Mouse (Mus musculus): ENCODE measurements around the gene Fam163a.

Gene Fam163a

DNA sequence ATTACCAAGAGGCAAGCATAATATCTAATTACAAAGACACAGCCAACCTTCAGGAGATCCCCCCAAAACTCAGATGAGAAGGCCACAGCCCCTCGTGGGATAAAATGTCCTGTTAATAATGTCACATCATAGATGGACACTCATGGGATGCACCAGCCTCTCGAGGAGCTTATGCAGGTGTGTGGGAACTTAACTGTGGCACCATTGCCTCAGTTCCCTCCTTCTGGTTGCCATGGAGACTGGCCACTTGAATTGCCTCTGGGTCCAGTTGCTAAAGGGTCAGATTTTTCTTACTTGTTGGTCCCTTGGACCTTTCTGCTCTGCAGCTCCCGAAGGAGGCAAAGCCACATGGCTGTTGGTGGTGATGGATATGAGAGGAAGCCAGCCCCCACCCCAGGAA is 127.2 kb downstream of the Fam163a start:
- CTCF ChIA-PET: no interaction called here

- CTCF ChIA-PET: no interaction called here
Observed at GRCm38 (mm10) chr1:156076474-156076873, 128.4 kb downstream of the Fam163a start.

- CTCF ChIA-PET: no interaction called here
Observed at GRCm38 (mm10) chr1:156074575-156074974, 130.3 kb downstream of the Fam163a start.

DNA sequence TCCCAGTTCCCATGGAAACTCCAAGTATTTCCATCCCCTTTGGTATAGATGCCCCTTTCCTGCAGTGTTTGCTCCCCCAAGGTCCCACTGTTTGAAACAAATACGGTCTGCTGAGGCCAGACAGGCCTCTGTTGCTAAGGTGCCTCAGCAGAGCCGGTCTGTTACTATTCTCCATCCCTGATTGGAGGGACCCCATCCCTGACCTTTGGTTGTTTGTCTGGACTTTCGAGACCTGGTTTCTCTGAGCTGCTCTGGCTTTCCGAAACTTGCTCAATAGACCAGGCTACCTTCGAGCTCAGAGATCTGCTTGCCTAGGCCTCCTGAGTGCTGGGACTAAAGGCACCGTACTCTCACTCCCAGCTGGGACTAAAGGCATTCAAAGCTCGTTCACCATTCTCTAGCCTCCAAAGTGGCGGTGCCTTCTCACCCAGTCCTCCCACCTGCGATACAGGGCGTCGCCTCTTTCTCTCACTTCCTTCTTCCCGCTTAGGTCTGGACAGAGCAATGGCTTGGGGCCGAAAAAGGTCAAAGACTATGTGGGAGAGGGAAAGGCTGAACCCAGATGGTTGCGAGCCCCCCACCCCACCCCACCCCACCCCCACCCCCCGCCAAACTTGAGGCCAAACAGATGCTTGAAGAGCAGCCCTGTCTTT is 131.5 kb downstream of the Fam163a start:
- CTCF ChIA-PET: no interaction called here

- CTCF ChIA-PET: no interaction called here
Observed at GRCm38 (mm10) chr1:156070106-156070505, 134.7 kb downstream of the Fam163a start.

DNA sequence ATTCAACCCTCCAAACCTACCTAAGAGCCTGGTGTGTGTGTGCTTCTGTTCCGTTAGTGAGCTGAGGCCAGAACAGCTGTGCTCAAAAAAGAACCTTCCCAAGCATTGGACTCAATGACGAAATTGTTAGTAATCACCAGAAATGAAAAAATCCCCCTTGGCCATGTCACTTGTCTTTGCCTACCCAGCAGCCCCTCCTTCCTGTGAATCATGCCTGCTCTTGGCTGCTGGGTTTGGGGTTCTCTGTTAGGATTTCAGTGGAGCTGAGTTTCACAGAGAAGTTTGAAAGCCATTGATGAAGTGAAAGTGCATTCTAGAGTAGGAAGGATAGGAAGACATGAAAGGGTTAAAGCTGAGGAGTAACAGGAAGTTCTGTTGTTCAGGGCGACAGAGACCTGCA is 138.7 kb downstream of the Fam163a start:
- CTCF ChIA-PET: no interaction called here

DNA sequence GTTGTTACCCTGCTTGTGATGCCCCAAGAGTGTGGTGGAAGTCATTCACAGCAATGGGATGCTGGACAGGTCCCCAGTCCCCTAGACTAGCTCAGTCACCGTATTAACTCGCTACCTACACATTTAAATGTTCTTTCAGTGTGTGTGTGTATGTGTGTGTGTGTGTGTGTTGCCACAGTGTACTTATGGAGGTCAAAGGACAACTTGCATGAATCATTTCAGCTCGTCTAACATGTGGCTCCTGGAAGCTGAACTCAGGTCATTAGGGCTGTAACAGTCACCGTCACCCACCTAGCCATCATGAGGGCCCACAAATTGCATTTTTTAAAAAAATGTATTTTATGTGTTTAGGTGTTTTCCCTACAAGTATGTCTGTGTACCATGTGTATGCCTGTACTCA is 142.6 kb downstream of the Fam163a start:
- CTCF ChIA-PET: no interaction called here

DNA sequence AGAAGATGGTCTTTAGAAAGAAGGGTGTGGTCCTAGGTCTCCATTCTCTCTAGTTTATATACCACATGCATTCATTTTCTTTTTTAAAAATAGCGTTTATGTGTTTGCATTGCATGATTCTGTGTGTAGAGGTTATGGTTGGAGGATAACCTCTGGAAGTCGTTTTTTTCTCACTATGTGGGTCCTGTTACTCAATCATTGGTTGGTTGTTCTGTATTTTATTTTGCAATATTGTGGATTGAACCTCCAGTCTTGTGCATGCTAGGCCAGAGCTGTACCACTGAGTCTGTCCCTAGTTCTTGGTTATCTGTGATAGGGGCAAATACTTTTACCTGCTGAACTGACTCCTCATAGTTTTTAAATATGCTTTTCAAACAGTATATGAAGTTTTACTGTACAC is 146.6 kb downstream of the Fam163a start:
- CTCF ChIA-PET: no interaction called here

DNA sequence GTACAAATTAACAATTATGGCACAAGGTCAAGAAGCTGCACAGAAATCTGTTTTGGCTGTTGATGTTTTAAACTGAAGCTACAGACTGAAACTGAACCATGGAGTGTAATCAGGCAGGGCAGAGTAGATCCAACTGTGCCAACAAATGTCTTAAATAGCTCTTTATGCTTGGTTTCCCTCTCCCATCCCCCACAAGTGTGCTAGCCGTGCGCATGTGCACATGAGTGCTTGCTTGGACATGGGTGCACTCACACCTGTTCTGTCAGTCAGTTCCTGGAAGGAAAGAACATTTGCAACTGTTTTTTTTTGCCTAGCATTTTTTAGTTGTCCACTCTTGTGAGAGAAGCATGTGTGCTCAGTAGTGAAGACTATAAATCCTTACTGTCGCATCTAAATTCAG is 158.1 kb downstream of the Fam163a start:
- CTCF ChIA-PET: no interaction called here

GRCm38 (mm10) chr1:156044211-156044611 is 160.6 kb downstream of the Fam163a start:
- CTCF ChIA-PET: no interaction called here

DNA sequence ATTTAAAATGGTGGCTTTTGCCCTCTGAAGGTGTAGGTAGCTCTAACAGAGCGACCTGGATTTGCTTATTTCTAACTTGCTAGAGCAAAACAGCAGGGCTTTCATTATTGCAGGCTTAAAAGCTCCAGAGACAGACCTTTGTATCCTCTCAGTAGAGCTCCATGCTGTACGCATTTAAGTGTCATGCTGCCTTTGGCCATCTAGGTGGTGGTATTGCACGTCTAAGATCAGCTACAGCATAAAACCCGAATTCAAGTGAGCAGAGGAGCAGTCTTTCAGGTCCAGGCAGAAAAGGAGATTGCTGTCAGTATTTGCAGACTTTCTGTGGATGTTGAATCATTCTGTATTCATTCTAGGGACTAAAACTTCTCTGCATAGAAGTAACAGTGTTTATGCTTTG is 161.8 kb downstream of the Fam163a start:
- CTCF ChIA-PET: interaction anchor here (0.7 kb wide), 1 partner anchor 888 kb away, joined by 4 read pairs; no protein-coding TSS in a partner anchor

- CTCF ChIA-PET: no interaction called here
Observed at GRCm38 (mm10) chr1:156042481-156042880, 162.3 kb downstream of the Fam163a start.

GRCm38 (mm10) chr1:156041451-156042241 is 163.2 kb downstream of the Fam163a start:
- CTCF ChIA-PET: no interaction called here

- CTCF ChIA-PET: no interaction called here
Observed at GRCm38 (mm10) chr1:156040731-156041401, 164.0 kb downstream of the Fam163a start.

- CTCF ChIA-PET: interaction anchor here (0.6 kb wide), 1 partner anchor 1230 kb away, joined by 4 read pairs; no protein-coding TSS in a partner anchor
Observed at GRCm38 (mm10) chr1:156039989-156040388, 164.8 kb downstream of the Fam163a start.

DNA sequence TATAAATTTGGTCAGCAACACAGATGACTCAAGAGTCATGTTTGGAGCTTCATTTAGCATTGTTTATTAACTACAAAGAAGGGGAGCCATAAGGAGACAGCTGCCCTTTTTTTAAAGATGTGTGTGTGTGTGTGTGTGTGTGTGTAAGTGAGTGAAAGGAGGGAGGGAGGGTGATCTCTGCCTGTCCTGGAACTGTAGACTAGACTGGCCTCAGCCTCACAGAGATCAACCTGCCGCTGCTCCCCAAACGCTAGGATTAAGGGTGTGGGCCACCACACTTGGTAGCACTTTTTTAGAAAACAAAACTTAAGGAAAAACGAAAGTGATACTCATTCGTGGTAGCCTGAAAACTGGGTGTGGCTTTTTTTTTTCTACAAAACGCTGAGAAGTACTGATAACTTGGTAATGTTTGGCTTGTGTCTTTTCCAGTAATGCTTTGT is 167.7 kb downstream of the Fam163a start:
- CTCF ChIA-PET: no interaction called here

GRCm38 (mm10) chr1:156035930-156036737 is 168.7 kb downstream of the Fam163a start, which contains the start of gene Tor1aip1:
TSS of gene Tor1aip1 (minus strand) at chr1:156036480.
- CTCF ChIA-PET: no interaction called here

DNA sequence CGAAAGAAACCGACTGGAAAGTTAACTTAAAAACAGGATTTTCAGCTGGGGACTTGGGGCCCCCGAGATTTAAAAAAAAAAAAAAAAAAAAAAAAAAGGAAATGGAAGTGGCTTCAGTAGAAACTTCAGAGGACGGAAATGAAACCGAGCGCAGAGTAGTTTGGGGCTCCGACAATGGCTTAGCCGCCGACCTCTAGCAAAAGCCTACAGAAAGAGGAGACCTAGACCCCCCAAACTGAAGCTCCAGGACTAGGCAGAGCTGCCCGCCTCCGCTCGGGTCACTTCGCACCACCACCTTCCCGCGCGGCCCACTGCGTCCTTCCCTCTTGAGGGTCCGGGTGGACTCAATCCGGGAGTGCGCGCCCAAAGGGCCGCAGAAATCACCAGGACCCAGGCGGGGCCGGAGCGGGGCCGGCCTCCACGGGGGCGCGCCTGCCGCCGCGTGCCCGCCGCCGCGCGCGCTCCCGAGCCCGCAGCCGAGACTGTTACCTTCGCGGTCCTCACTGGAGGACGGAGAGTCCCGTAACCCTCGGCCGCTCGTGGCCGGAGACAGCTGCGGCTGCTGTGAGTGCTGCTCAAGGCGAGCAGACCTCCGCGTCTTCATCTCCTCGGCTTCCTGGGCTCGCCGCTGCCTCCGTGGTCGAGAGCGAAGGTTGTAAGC is 169.4 kb downstream of the Fam163a start, which contains the start of gene Tor1aip2:
Tor1aip2 (plus strand) TSS at position 135 of the 661 bp plus-strand sequence.
- CTCF ChIA-PET: interaction anchor here (0.6 kb wide), 1 partner anchor 60 kb away, joined by 3 read pairs; no protein-coding TSS in a partner anchor

DNA sequence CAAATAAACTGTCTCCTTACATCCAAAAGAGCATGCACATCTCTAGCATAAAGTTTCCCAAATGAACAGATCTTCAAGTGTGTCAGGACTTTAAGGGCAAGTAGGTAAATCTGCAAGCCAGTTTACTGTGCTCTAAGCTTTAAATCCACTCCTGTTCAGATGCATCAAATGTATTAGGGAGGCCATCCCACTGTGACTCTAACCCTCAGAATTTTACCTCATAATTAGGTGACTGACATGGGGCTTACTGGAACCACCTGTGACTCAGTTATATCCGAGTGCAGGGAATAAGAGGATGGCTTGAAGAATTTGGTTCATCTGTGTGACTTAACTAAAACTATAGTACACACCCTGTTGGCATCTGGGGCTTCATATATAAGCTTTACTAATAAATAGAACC is 170.2 kb downstream of the Fam163a start:
- CTCF ChIA-PET: no interaction called here

GRCm38 (mm10) chr1:156033921-156034320 is 170.9 kb downstream of the Fam163a start:
- CTCF ChIA-PET: no interaction called here

GRCm38 (mm10) chr1:156028340-156028975 is 176.4 kb downstream of the Fam163a start:
- CTCF ChIA-PET: no interaction called here
